Mouse (Mus musculus) lung, embryonic 16.5 days (tissue): ENCODE results near the gene Smim14. TPM values are rescaled to one million over a fixed set of nuclear protein-coding genes. Genes with fewer than 3 reads are reported as not detected.

Experiments
- ATAC-seq: fragments of 200-750 bp; cut with Nextera tagmentation; 2 replicates; pipeline ENCODE4 v1.8.0; 2017; ENCODE audit warnings: low read depth, mild to moderate bottlenecking, moderate library complexity
- H3K27ac ChIP-seq: fragments of 300-500 bp; sonication (generic); 2 replicates; pipeline ENCODE4 v1.5.1; 2014; ENCODE audit warnings: mild to moderate bottlenecking, control low read depth, low read length
- H3K27me3 ChIP-seq: fragments of 300-500 bp; sonication (generic); 2 replicates; pipeline ENCODE4 v1.6.1; 2014; ENCODE audit warnings: low read depth, low read length, mixed read lengths; ENCODE audit not compliant: control insufficient read depth, insufficient read depth
- H3K36me3 ChIP-seq: fragments of 300-500 bp; sonication (generic); 2 replicates; pipeline ENCODE4 v1.6.1; 2014; ENCODE audit warnings: low read length; ENCODE audit not compliant: control insufficient read depth, insufficient read depth
- H3K4me1 ChIP-seq: fragments of 300-500 bp; sonication (generic); replicated peaks from 2 replicates; pipeline ENCODE4 v1.6.1; 2014; ENCODE audit warnings: low read length, mixed read lengths; ENCODE audit not compliant: control insufficient read depth, insufficient read depth
- H3K4me2 ChIP-seq: fragments of 300-500 bp; sonication (generic); 2 replicates; pipeline ENCODE4 v1.6.1; 2014; ENCODE audit warnings: low read depth, low read length, control low read depth
- H3K4me3 ChIP-seq: fragments of 300-500 bp; sonication (generic); 2 replicates; pipeline ENCODE4 v1.5.1; 2014; ENCODE audit warnings: mild to moderate bottlenecking, low read length, control low read depth
- H3K9ac ChIP-seq: fragments of 300-500 bp; sonication (generic); 2 replicates; pipeline ENCODE4 v1.6.1; 2014; ENCODE audit warnings: low read length, control low read depth
- H3K9me3 ChIP-seq: fragments of 300-500 bp; sonication (generic); 2 replicates; pipeline ENCODE4 v1.6.1; 2016; ENCODE audit warnings: low read length; ENCODE audit not compliant: control insufficient read depth
- WGBS: fragments of 180-500 bp; shearing (Covaris S2); extraction: QIAGEN DNeasy Blood & Tissue Kit; methylation state at CpG from one replicate; pipeline ENCODE4 v1.1.7; 2014; 5-methylcytosine and 5-hydroxymethylcytosine counted together
- polyA plus RNA-seq: library from polyadenylated mRNA; unstranded; fragments of >200 nt; fragmentation: Nextera tagmentation; extraction: Ambion mirVana; gene quantifications from 2 replicates; pipeline ENCODE4 v1.2.1, GENCODE M21; 2015

Gene Smim14
- polyA plus RNA-seq, 1 experiment from 2014 or later, result 104 TPM

- Histone ChIP-seq H3K4me1 (no peaks in the 10 kb centered on the region), H3K9ac (no peak overlapping the region), H3K4me2 (no peak overlapping the region), H3K27me3 (no peaks in the 10 kb centered on the region), H3K36me3 (no peaks in the 10 kb centered on the region), H3K4me3 (no peak overlapping the region), H3K27ac (no peak overlapping the region), H3K9me3 (no peaks in the 10 kb centered on the region)
- no peak for ATAC-seq
- whole genome bisulfite sequencing, result 65% methylated on average over 9 of the region's 9 CpGs
Measured at GRCm38 (mm10) chr5:65501407-65501806, 35.6 kb downstream of the Smim14 start.

DNA sequence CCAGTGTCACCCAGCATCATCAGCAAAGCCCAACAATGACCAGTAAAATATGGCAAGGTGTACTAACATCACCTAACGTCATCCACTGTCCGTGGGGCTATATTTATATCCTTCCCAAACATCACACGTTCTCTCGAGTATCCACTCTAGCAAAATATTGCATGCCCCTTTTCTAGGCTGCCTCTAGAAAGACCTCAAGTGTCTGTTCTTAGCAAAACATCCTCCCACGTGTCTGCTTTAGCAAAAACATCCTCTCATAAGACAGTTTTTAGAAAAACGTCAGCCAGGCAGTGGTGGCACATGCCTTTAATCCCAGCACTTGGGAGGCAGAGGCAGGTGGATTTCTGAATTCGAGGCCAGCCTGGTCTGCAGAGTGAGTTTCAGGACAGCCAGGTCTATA, 36.8 kb downstream of the Smim14 start:
- H3K9ac ChIP-seq, result no peak overlapping the region
- H3K27ac ChIP-seq, result no peak overlapping the region
- no peaks in the 10 kb centered on the region for H3K9me3 ChIP-seq
- no peaks in the 10 kb centered on the region for H3K4me1 ChIP-seq
- WGBS, result 75% methylated on average over 7 of the region's 7 CpGs
- H3K36me3 ChIP-seq, result no peaks in the 10 kb centered on the region
- no peak overlapping the region for H3K4me2 ChIP-seq
- no peak for ATAC-seq
- H3K27me3 ChIP-seq, result no peaks in the 10 kb centered on the region
- no peak overlapping the region for H3K4me3 ChIP-seq

DNA sequence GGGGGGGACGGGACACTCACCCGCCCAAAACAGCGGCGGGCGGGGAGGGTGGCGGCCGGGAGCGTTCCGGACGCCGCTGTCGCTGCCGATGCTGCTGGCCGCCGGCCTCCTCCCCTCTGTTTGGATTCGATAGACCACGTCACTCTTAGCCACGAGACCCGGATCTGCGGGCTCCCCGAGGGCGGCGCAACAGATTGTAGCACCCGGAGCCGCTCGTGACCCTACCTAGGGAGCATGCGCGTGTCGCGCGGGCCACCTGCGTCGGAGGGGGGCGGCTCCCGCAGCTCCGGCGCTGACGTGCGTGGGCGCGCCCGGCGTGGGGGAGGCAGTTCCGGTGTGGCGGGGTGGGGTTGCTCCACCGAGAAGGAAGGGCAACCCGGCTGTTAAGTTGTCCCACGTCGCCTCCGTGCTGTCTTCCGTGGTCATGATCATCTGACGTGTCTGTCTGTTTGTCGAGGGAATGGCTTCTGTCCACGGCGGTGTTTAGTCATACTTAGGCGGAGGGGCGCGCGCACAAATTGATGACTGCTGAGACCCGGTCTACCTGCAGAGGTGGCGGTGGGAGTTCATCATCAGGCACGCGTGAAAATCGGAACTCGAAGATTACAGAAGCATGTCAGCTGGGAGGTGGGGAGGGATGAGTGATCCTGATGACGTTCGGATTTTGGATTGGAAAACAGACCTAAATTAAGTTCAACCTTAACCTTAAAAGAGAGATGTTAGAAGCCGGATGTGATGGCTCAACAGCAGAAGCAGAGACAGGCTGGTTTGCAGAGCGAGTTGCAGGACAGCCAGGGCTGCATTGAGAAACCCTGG, 44.1 kb downstream of the Smim14 start, which contains the start of gene Gm43552:
TSS of gene Gm43552 (minus strand) at position 118 of the 816 bp plus-strand sequence.
- WGBS, result under 1% methylated on average over 61 of the region's 69 CpGs
- Histone ChIP-seq H3K4me1 (peaks cover 14% of the 10 kb centered on the region), H3K27me3 (no peaks in the 10 kb centered on the region), H3K36me3 (no peaks in the 10 kb centered on the region), H3K9ac (peak within 1 kb of the TSS; percentile 92), H3K27ac (peak within 1 kb of the TSS; percentile 96), H3K4me2 (peak within 1 kb of the TSS; percentile 87), H3K9me3 (no peaks in the 10 kb centered on the region), H3K4me3 (peak within 1 kb of the TSS; percentile 93)
- ATAC-seq, result peak; percentile 97

GRCm38 (mm10) chr5:65491767-65492715, 44.9 kb downstream of the Smim14 start:
- no peaks in the 10 kb centered on the region for H3K9me3 ChIP-seq
- peak; percentile 88 for ATAC-seq
- H3K4me3 ChIP-seq, result peak overlapping the region; percentile 93
- H3K27ac ChIP-seq, result peak overlapping the region; percentile 96
- peaks cover 14% of the 10 kb centered on the region for H3K4me1 ChIP-seq
- peak overlapping the region; percentile 87 for H3K4me2 ChIP-seq
- H3K36me3 ChIP-seq, result no peaks in the 10 kb centered on the region
- peak overlapping the region; percentile 92 for H3K9ac ChIP-seq
- H3K27me3 ChIP-seq, result no peaks in the 10 kb centered on the region
- WGBS, result under 1% methylated on average over 55 of the region's 57 CpGs

DNA sequence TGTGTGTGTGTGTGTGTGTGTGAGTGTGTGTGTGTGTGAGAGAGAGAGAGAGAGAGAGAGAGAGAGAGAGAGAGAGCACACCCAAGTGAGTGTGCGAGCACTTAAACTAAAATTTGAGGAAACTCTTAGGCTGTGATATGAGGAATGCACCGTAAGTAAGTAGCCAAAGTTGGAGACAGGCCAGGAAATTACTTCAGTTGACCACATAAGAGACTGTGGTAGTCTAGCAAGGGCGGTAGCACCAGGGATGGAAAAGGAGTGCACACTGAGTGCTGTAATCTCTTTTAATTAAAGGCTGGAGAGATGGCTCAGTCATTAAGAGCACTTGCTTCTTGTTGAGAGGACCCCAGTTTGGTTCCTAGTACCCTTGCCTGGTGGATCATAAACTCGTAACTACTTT, 47.2 kb downstream of the Smim14 start:
- Histone ChIP-seq H3K9ac (no peak overlapping the region), H3K9me3 (no peaks in the 10 kb centered on the region), H3K4me2 (no peak overlapping the region), H3K4me3 (no peak overlapping the region), H3K4me1 (peaks cover 17% of the 10 kb centered on the region), H3K36me3 (no peaks in the 10 kb centered on the region), H3K27ac (no peak overlapping the region), H3K27me3 (no peaks in the 10 kb centered on the region)
- ATAC-seq, result peak; percentile 41; the same call in 1 of the 2 replicates
- WGBS, result 37% methylated on average over 4 of the region's 4 CpGs

- Histone ChIP-seq H3K4me1 (peaks cover 17% of the 10 kb centered on the region), H3K27ac (no peak overlapping the region), H3K27me3 (no peaks in the 10 kb centered on the region), H3K4me2 (no peak overlapping the region), H3K36me3 (no peaks in the 10 kb centered on the region), H3K9ac (no peak overlapping the region), H3K9me3 (no peaks in the 10 kb centered on the region), H3K4me3 (no peak overlapping the region)
- 72% methylated on average over 7 of the region's 7 CpGs for WGBS
- no peak for ATAC-seq
Measured at GRCm38 (mm10) chr5:65488725-65489124, 48.3 kb downstream of the Smim14 start.

DNA sequence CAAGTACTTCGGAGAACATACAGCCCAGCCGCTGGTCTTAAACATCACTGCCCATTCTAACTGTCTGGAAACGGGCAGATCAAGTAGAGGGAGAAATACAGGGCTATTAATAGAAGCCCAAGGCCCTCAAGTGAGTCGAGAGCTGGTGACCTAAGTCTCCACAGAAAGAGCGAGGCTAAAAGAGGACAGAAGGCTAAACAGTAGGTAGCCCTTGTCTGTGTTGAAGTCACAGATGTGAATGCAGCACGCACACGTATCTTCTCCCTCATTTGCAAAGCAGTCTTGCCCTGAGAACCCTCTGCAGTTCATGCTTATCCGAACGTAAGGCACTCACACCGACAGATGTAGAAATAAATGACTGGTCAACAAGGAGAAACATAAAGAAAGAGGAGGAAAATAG, 49.6 kb downstream of the Smim14 start:
- peaks cover 11% of the 10 kb centered on the region for H3K4me1 ChIP-seq
- H3K27ac ChIP-seq, result no peak overlapping the region
- no peak overlapping the region for H3K9ac ChIP-seq

DNA sequence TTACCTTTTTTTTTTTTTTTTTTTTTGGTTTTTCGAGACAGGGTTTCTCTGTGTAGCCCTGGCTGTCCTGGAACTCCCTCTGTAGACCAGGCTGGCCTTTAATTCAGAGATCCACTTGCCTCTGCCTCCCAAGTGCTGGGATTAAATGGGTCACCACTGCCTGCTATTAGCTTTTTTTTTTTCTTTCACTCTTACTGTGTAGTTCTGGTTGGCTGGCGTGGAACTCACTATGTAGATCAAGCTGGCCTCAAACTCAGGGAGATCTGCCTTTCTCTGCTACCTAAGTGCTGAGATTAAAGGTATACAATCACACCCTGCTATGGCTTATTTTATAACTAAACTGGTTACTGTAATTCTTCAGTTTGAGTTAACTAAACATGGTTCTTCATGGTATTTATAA, 50.5 kb downstream of the Smim14 start:
- no peak overlapping the region for H3K4me2 ChIP-seq
- ATAC-seq, result no peak
- WGBS, result 75% methylated on average over 2 of the region's 2 CpGs
- H3K36me3 ChIP-seq, result no peaks in the 10 kb centered on the region
- no peaks in the 10 kb centered on the region for H3K27me3 ChIP-seq
- H3K4me3 ChIP-seq, result no peak overlapping the region
- H3K9ac ChIP-seq, result no peak overlapping the region
- H3K27ac ChIP-seq, result no peak overlapping the region
- peaks cover 8% of the 10 kb centered on the region for H3K4me1 ChIP-seq
- no peaks in the 10 kb centered on the region for H3K9me3 ChIP-seq

More for the DNA sequence above, 49.6 kb downstream of the Smim14 start:
- WGBS, result 83% methylated on average over 10 of the region's 10 CpGs
- H3K4me3 ChIP-seq, result no peak overlapping the region
- no peak overlapping the region for H3K4me2 ChIP-seq
- H3K36me3 ChIP-seq, result no peaks in the 10 kb centered on the region
- no peaks in the 10 kb centered on the region for H3K27me3 ChIP-seq
- no peak for ATAC-seq
- H3K9me3 ChIP-seq, result no peaks in the 10 kb centered on the region

DNA sequence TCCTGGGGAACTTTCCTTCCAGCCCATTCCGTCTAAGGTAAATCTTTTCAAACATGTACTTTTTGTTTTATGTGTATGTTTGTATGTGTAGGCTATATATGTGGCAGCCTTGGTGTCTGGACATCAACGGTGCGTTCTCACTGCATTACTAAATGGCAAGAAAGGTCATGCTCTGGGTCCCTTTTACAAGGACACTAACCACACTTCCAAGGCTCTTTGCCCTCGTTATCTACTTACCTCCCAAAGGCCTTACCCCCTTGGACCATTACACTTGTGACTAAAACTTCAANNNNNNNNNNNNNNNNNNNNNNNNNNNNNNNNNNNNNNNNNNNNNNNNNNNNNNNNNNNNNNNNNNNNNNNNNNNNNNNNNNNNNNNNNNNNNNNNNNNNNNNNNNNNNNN, 54.0 kb downstream of the Smim14 start:
- Histone ChIP-seq H3K36me3 (no peaks in the 10 kb centered on the region), H3K27ac (no peak overlapping the region), H3K4me1 (peaks cover 9% of the 10 kb centered on the region), H3K9me3 (no peaks in the 10 kb centered on the region), H3K27me3 (no peaks in the 10 kb centered on the region), H3K9ac (no peak overlapping the region), H3K4me3 (no peak overlapping the region), H3K4me2 (no peak overlapping the region)
- WGBS, result 86% methylated on average over 4 of the region's 4 CpGs
- no peak for ATAC-seq
